Mouse (Mus musculus) layer of hippocampus, postnatal 14 days (tissue): ENCODE measurements around the gene Frmd4a. TPM values are rescaled to one million over a fixed set of nuclear protein-coding genes. Genes with fewer than 3 reads are reported as not detected.
"Not testable (repeated sequence)": the region's sequence is repeated elsewhere in the genome, so short reads cannot be mapped to it uniquely, and the experiment has no call there.

Experiments used
- DNase-seq, 2 experiments: peaks; one replicate each; pipeline ENCODE4 v3.0.0; 2021 to 2022; ENCODE audit warnings: low spot score in 2 of 2, mixed read lengths in 1 of 2
- total RNA-seq, 2 experiments: library from RNA; stranded (reverse); gene quantifications; 2 replicates each; pipeline ENCODE4 v1.2.3; 2021

The Frmd4a gene
- total RNA-seq, 2 experiments from 2014 or later: 115 to 121 TPM

GRCm38 (mm10) chr2:4547003-4547662 is 529.6 kb downstream of the Frmd4a start:
- DNase-seq: no peak

GRCm38 (mm10) chr2:4549271-4549670 is 531.8 kb downstream of the Frmd4a start:
- DNase-seq: no peak

DNA sequence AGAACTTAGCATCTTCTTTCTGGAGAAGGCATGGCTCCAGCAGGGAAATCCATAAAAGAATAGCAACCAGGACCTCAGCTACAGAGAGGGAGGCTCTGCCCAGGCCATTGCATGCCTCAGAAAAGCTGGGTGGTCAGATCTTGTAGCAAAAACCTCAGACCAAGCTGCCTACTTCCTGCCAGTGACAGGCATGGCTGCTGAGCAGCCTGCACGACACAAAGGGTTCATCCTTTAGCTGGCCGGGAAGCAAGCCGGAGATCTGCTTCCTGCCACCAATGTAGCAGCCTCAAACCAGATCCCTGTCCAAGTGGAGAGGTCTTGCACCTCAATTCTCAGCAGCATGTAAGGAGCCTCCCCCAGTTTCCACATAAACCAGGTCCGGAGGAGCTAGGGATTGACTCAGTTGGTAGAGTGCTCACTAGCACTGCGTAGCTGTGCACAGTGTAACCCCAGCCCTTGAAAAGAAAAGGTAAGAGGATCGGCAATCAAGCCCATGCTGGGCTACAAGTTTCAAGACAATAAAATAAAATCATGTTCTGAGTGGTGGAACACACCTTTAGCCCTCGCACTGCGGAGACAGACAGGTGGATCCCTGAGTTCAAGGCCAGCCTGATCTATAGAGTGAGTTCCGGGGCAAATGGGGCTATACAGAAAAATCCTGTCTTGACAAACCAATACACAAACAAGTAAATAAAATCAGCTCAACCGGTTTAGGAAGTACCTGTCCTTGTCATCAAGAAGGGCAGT is 532.7 kb downstream of the Frmd4a start:
- no peak for DNase-seq

DNA sequence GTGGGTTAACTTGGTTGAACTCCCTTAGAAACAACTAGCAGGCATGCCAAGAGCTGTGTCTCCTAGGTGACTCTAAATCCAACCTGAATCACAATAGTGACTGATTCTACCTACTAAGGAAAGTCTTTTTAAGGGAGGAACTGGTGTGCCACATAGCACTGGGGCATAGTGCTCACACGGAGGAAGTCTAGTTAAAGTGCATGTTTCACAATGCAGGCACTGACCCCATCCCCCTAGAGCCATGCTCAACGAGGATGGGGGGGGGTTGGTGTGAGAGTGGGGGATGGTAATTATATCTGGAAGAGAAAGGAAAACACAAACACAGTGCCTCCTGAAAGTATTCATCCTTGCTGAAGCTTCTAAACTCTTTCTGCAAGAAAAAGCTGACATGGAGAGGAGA is 533.9 kb downstream of the Frmd4a start:
- DNase-seq: no peak

DNA sequence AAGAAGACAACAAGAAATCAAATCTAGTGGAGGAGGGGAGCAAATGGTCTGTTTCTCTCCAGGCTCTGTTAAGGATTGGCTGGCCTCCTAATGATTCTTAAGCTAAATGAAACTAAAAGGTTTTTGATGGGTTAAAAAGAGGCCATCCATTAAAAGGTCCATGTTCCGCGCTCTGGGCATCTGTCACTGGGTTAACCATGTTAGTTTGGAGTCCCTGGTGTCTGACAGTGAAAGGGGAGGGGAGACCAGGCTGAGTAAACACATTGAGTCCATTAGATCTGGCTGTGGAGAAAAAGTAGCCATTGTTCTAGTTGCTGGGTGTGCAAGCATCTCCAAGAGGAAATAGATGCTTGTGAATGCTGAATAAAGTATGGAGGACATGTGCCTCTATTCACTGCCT is 534.3 kb downstream of the Frmd4a start:
- no peak for DNase-seq

GRCm38 (mm10) chr2:4552486-4552885 is 535.0 kb downstream of the Frmd4a start:
- DNase-seq: no peak

DNA sequence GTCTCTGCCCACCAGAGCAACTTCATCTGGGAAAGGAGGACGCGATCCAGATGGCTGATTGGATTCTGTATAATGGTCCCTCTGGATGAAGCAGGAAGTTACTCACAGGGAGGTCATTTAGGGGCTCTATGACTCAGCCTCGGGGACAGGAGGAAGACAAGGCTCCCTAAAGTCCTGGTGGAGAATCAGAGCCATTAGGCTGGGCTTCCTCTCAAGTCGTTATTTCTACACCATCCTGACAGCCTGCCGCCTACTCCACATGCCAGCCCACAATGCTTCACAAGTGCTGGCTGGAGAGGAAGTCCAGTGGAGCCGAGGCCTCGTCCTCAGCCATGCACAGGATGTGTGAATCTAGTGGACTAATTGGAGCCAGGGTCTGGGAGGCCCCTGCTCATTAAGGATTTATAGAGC is 537.7 kb downstream of the Frmd4a start:
- DNase-seq: no peak

DNA sequence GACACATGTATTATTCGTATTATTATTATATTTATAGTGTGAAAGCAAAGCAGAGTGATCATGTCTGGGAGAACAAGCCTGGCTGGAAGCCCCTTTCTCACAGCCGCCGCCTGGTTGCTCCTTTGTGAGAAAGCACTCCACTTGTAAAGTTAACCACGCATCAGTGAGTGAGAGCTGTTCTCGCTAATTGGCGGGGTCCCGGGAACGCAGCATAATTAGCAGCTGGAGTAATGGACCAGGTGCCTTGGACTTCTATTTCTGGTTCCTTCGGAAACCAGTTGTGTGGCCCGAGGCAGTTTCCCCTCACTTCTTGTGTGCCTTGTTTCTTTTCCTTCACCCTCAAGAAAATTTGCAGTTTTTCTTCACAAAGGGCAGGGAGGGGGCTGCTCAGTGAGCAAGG is 538.7 kb downstream of the Frmd4a start:
- DNase-seq: no peak

- DNase-seq: no peak
These were observed 539.5 kb downstream of the Frmd4a start for GRCm38 (mm10) chr2:4557028-4557427.

GRCm38 (mm10) chr2:4557466-4557865 is 539.9 kb downstream of the Frmd4a start:
- no peak for DNase-seq

GRCm38 (mm10) chr2:4558651-4559203 is 541.2 kb downstream of the Frmd4a start:
- no peak for DNase-seq

GRCm38 (mm10) chr2:4559211-4559882 is 541.8 kb downstream of the Frmd4a start:
- DNase-seq: peak; percentile 73 to 86

DNA sequence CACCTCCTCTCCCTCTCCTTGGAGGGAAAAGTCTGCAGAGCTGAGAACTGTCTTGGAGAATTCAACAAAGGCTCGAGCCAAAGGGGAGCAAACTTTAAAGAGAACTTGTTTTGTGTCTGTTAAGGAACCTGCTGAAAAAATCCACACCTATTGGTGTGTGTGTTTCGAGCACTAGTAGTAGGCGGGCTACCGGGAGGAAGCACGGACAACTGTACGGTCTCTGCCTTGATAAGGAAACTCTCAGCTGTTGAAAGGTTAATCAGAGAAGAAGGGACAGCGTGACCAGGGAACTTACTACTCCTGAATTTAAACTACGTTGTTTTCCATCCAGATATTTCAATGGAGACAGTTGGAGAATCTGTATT is 542.3 kb downstream of the Frmd4a start:
- DNase-seq: no peak

DNA sequence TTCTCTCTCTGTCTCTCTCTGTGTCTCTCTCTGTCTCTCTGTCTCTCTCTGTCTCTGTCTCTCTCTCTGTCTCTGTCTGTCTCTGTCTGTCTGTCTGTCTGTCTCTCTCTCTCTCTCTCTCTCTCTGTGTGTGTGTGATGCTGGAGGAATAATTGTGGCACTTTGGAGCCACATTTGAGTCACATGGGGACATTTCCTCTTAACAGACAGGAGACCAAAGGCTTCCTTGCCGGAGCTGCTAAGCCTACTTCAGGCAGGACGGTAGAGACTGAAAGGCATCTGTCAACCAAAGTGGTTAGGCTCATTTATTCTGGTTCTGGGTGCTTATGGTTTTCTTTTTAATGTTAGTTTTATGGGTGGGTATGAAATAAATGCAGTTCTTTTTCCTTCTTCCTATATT is 543.0 kb downstream of the Frmd4a start:
- not testable (repeated sequence) for DNase-seq

GRCm38 (mm10) chr2:4561196-4561595 is 543.7 kb downstream of the Frmd4a start:
- DNase-seq: no peak

DNA sequence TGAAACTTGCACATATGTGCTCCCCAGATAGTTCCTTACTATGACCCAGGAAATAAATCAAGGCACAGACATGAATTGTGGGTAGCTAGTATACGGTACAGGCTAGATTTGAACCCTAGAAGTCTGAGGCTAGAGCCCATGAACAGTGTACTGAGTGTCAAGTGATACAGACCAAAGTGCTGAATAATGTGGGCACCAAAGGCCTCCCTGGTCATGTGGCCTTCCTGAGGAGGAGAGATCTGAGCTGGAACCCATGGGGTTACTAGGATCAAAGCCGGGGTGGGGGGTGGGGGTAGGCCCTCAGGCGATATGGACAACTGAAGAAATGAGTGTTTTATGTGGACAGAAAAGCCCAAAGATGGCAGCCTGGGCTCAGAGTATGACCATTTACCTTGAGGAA is 544.9 kb downstream of the Frmd4a start:
- DNase-seq: no peak

GRCm38 (mm10) chr2:4562826-4563225 is 545.3 kb downstream of the Frmd4a start:
- no peak for DNase-seq

DNA sequence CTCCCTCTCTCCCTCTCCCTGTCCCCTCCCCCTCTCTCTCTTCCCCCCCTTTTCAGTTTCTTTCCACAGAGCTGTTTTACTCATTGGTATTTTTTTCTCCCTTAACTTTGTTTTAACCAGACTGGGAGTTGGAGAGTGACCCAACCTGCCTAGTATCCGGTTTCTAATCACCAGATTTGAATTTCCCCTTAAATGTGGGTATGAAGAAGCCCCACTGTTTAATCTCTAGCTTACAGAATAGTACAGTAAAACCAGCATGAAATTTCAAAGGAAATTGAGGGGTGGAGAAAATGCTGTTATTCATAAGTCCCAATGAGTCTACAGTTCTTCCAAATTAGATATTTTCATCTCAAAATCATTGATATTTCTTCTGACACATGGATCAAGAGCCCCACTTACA is 545.8 kb downstream of the Frmd4a start:
- DNase-seq: no peak

DNA sequence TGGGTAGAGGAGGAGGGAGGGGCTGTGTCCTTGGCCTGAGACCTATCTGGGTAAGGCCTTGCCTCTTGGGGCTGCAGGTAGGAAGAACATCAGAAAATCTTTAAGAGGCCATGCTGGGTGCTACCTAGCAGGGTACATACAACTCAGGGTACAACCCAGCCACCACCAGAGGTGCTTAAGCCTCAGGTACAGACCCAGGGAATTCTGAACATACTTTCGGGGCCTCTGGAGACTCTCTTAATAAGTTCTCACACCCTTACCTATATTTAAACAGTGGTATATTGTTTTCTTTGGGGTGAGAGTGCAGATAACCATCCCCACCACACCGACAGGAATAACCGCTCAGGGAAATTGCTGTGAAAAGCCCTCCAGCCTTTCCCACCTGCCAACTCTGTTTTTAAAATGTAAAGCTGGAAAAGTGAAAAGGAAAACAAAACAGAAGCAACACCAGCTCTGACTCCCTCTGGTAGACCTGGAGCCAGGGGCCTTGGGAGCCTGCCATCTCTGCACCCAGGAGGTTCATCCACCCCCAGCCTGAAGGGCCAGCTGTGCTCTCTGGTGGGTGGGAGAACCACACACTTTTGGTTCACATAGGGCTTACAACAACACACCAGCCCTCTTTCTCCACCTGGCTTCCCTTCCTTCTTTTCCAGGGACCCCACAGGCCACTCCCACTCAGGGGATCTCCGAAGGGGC is 548.9 kb downstream of the Frmd4a start:
- no peak for DNase-seq

DNA sequence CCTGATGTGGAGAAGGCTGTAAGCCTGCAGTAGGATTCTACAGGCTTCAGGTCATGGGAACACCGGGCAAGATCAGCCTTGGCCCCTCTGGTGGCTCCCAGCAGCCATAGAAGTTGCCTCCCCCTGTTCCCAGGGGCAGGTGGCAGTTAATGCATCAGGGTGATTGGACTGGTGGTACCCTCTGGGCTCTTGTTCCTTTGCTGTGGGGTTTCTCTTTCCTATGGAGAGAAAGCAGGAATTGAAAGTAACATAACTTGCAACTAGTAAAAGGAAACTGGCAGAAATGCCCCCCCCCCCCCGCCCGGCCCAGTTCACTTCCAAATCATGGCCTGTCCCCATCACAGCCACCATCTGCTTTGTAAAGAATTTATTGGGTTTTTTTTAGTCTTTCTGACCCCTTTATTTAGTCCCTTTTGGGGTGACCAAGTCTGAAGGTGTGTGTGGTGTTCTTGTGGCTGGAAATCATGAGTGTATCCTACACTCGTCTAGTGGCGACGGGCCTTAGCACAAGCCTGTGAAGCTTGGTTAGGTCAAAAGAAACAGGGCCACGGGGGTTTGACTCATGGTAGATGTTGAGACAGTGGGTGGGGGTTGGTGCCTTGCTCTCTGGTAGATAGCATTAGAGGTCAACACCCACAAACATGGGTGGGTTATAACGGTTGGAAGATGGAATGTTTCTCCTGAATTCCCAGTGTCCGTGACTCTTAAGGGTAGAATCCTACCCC is 549.6 kb downstream of the Frmd4a start:
- DNase-seq: no peak

DNA sequence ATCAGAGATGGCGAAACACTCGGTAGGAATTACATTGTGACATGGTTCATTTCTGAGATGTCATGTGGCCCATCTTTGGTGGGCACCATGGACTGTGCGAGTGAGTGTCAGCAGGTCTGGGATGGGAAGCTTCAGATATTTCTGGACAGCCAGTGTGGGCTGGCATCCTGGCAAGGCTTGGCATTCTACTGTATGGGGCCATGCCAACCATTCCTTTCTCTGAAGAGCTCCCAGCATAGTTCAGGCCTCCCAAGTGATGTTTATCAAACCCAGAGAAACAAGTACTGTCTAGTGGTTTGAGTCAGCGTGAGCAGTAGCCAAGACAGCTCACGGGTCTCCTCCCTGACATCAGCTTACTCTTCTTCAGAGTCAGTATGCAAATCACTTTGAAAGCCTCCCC is 551.5 kb downstream of the Frmd4a start:
- DNase-seq: no peak
